Mouse (Mus musculus): Measurements from ENCODE around the gene Grcc10.

DNA sequence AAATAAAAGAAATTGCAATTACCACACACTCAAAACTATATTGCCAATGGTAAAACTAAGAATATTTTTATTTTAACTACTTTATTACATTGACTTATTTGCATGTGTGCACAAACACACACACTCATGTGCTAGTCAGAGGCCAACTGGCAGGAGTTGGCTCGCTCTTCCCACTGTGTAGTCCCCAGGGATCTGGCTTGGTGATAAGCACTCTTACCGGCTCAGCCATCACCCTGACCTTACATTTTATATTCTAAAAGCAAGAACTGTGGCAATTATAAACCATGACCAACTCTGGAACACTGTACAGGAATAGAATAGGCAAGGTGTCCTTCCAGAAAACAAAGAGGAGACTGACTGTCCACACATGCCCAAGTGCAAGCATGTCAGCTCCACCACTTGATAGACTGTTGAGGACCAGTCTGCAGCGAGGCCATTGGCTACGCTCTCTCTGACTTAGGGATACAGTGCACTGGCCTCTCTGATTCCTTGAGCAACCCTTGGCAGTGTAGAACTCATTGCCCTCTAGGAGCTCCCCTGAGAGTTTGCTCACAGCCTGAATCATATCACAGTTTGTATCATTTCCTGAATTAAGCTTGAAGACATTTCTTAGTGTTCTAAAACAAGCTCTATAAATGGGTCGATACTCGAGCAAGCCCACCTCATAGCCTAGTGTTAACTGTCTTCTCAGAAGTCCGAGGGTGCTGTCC is 44.6 kb downstream of the Grcc10 start:
- TF ChIP-seq CTCF (IDR thresholded peaks at IDR 0.05; ENCODE audit: low read depth, low read length) = no peak
- TF ChIP-seq POLR2A (IDR thresholded peaks at IDR 0.05; ENCODE audit: extremely low read depth, insufficient read depth, low read length) = no peak
